Mouse (Mus musculus) cerebellum, adult 11-12 months (tissue): ENCODE data around the gene Iqschfp.

Experiments used
- DNase-seq: peaks from one replicate; pipeline ENCODE4 v3.0.0; 2022

The Iqschfp gene

DNA sequence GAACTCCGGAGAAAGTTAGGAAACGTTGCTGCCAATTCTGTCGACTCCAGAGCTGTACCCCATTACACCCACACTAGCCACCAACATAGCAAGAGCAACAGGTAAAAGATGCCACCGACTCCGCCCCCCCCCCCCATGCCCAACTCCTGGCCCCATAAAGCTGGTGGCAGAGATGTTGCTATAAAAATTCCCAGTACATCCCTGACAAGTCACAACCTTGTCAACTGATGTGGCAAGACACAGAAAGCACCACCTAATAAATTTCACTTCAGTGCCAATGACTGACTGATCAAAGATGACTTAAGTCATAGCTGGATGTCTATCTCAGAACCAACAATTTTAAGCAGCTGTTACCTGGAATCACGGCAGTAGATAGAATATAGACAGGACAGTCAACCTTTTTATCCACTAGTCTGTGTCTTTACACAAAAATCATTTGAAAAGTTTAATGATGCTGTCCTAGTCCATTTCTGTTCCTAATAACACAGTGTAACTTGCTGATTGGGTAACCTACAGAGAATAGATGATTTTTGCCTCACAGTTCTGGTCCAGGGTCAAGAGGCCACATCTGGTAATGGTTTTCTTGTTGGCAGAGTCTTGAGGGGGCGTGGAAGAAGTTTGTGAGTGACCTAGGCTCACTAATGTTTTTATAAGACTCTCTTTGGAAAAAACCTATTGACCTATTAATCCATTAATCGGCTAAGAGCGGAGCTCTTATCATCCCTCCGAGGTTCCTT is 561.9 kb downstream of the Iqschfp start:
- no peak for DNase-seq

DNA sequence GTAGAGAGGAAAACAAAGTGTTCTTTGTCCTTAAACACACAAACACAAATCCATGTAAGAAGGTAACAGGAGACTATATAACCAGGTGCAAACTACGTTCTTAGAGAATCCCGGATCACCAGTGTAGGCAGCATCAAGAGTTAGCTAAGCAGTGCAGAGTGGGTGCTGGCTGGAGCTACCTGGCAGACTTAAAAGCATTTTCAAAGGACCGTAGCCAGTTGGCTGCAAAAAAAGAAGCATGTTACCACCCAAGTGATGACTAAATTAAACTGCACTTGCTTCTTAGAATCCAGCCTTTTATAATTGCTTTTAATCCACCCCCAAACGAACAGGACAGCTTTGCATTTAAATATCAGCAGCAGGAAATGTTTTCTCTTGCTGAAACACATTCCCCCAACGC is 574.6 kb downstream of the Iqschfp start:
- no peak for DNase-seq

DNA sequence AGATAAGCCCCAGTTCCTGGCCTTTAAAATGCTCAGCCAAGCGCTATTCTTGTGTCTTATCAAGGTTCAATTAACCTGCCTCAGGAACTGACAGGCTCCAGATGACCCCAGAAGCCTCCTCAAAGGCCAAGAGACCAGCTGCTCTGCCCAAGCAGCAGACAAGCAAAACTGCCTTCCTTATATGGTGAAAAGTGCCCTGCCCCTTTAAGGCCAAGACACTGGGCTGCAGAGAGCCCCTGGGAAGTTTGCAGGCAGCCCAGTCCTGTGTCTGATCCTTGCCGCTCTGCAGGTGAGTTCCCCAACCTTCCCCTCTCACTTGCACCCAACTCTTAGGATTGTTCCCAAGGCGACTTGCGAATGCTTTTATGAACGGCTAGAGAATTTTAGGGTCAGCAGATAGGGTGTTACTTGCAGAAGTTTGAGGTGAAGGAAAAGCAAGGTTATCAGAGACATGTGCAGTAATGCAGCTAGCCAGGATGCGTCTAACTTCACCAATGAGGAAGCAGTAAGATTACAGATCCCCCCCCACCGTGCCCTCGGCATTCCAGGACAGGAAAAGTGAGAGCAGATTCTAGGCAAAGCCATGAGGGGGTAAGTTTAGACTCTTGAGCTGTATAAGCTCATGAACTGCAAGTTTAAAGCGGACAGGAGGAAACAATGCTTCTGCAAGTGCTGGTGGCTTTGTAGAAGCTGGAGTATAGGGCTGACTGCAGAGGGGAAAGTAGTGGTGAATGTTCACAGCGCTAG is 576.1 kb downstream of the Iqschfp start:
- no peak for DNase-seq

DNA sequence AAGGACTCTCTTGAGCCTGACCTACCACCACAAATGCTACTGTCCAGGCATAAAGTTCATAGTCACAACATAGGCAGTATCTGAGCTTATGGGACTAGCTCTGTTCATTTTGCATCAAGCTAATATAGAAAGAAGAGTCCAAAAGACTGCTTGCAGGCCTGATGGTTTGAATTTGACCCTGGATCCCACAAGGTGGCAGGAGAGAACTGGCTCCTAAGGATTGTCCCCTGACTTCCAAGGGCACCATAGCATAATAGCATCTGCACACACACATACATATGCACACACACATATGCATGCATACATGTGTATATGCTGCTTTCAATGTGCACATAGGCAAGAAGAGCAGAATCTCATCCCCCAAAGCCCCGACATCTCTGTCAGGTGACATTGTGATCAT is 577.6 kb downstream of the Iqschfp start:
- no peak for DNase-seq

DNA sequence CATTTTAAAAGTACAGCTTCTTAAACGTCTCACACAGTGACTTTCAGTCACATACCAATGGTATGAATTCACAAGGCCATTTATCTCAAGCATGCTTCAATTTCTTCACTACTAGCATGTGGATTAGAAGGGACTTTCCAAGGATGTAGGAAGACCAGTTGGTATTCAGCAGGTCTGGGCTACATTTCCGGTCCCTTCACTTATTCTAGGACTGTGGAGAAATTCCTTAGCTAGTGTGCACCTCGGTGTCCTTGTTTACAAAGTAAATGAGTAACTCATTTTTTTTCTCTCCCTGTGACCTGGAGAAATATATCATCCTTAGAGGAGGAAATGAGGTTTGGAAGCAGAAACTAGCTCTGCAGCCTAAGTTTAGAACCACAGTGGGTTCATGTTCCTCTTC is 578.0 kb downstream of the Iqschfp start:
- DNase-seq = no peak

GRCm38 (mm10) chr3:68470622-68471021 is 578.6 kb downstream of the Iqschfp start:
- DNase-seq = no peak

- no peak for DNase-seq
These were observed 584.3 kb downstream of the Iqschfp start for GRCm38 (mm10) chr3:68476336-68476735.

GRCm38 (mm10) chr3:68477478-68477877 is 585.4 kb downstream of the Iqschfp start:
- no peak for DNase-seq

- DNase-seq = no peak
These were observed 587.2 kb downstream of the Iqschfp start for GRCm38 (mm10) chr3:68479266-68479665.

DNA sequence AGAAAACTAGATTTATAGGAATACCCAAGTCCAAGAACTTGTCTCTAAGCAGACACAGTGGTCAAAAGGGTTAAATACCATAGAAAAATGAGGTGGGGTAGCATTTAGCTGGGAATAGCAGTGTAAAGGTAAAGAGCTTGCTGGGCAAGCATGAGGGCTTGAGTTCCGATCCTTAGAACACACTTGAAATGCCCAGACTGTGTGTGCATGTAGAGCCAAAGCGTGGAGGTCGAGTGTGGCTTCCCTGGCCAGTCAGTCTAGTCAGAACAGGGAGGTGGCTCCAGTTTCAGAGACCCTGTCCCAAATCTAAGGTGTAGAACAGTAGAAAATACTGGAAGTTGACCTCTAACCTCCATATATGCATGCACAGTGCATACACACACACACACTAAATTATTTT is 591.5 kb downstream of the Iqschfp start:
- no peak for DNase-seq

DNA sequence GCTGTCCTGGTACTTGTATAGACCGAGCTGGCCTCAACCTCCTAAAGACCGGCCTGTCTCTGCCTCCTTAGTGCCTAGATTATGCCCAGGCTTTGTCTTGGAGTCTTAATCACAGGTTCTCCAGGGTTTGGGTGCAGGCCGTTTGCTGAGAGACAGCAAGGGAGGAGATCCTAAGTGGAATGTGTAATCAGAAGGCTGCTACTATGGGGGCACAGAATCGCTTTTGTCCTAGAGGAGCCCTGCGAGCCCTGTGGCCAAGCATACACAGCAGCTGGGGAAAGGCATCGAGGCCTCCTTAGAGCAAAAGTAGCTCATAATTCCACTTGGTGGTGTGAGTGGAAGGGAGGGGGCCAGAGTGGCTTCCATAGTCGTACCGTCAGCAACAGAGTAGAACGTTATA is 592.0 kb downstream of the Iqschfp start:
- DNase-seq = no peak

DNA sequence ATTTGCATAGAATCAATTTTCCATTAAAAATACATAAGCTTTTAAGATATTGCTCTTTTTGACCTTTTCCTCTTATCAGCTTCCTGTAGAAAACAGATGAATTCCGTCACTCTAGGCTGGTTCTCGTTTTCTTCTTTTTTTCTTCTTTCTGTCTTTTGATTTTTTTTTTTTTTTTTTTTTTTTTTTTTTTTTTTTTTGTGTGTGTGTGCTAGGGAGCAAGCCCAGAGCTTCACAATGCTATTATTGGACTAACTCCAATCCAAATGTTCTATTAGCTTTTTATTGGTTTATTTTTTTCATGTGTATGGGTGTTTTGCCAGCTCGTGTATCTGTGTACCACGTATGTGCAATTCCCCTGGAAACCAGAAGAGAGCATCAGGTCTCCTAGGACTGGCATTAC is 592.5 kb downstream of the Iqschfp start:
- no peak for DNase-seq

- no peak for DNase-seq
These were observed 595.6 kb downstream of the Iqschfp start for GRCm38 (mm10) chr3:68487621-68488020.

GRCm38 (mm10) chr3:68488316-68488715 is 596.3 kb downstream of the Iqschfp start:
- no peak for DNase-seq

DNA sequence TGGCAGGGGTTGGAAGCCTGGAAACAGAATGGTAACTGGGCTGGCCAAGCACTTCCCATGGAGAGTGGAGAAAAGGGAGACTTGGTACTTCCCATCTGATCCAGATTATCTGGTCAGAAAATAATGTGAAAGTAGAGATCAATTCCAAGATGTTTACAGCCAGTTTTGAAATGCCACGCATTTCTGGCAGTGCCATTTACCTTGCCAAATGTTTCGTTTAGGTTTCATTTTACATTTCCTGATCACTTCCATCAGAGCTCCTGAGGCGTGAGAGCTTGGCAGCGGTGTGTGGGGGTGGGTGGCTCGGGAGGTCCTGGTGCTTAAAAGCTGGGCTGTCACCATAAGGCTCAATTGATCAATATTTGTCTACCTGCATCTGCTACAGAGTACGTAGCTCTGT is 599.5 kb downstream of the Iqschfp start:
- DNase-seq = no peak

- no peak for DNase-seq
These were observed 600.0 kb downstream of the Iqschfp start for GRCm38 (mm10) chr3:68492066-68492465.

GRCm38 (mm10) chr3:68492513-68492912 is 600.5 kb downstream of the Iqschfp start:
- no peak for DNase-seq

GRCm38 (mm10) chr3:68493170-68493585 is 601.1 kb downstream of the Iqschfp start:
- DNase-seq = no peak

DNA sequence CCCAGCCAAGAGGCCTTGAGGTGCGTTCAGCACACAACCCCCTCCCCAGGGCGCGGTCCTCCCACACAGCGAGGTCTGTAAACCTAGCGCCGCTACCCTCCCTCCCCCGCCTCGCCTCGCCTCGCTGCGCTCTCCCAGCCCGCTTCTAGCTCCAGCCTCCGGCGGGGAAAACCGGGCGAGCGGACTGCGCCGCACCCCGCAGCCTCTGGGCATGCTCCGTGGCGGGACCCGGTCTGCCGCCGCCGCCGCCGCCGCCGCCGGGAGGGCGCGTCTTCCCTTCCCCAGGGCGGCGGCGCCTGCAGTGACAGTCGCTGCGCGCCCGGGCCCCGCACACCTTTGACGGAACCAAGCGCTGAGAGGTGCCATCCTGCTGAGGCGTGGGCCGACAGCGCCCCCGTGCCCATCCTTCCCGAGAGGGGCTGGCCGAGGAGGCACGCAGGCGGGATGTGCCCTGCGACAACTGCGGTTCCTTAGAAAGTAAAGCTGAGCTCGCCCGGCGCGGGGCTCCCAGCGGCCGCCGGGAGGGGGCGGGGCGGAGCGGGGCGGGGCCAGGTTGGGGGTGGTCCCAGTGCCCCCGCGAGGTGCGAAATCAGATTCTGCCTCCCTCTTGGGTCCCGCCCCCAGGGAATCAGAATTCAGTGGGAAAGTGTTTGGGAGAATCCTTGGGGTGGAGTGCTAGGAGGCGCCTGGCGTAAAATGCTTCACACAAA is 601.7 kb downstream of the Iqschfp start:
- DNase-seq = peak; percentile 21

DNA sequence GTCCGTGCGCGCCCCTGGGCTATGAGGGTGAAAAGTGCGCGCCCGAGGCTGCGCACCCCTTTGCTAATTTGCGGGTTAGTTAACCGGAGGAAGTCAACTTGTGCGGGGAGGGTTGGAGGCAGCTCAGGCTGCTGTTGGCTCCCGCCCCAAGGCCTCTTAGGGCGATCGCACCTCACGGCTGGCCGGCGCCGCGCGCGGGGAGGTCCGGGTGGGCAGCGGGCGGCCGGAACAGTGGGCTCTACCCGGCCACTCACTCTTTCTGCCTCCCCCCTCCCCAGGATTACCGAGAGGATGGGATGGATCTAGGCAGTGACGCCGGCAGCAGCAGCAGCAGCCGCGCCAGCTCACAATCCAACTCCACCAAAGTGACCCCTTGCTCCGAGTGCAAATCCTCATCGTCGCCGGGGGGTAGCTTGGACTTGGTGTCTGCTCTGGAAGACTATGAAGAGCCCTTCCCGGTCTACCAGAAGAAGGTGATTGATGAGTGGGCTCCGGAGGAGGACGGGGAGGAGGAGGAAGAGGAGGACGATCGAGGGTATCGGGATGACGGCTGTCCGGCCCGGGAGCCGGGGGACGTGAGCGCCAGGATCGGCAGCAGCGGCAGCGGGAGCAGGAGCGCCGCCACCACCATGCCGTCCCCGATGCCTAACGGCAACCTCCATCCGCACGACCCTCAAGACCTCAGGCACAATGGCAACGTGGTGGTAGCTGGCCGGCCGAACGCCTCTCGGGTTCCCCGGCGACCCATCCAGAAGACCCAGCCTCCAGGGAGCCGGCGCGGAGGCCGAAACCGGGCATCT is 602.5 kb downstream of the Iqschfp start:
- DNase-seq = no peak

GRCm38 (mm10) chr3:68495096-68495735 is 603.2 kb downstream of the Iqschfp start:
- no peak for DNase-seq

DNA sequence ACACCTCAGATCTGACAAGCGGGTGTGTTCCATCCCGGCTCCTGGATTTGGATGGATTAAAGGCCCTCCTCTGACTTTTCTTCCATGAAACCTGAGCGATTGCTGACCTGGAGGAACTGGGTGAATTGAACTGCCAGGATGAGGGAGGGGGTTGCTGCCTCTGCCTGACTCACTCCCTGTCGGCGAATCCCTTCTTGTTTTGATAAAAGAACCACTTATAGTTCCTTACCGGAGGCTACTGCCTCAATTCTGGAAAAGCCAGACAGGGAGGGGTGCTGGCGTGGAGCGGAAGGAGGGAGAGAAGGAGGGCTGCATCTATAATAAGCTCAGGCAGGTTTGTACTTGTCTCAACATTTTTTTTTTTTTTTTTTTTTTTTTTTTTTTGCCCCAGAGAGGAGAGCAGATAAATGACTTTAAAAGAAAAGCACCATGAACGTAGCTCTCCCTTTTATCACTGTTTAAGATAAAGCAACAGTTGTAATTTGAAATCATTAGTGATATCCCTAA is 603.8 kb downstream of the Iqschfp start:
- DNase-seq = no peak
